Mouse (Mus musculus) erythroid progenitor cell, adult 5-6 weeks (primary cell): ENCODE data around the gene Parp9. TPM values are rescaled to one million over a fixed set of nuclear protein-coding genes. Genes with fewer than 3 reads are reported as not detected.
A peak's percentile ranks its signal among the peaks of the same experiment; 100 is the strongest.
"Not testable (repeated sequence)": the region's sequence is repeated elsewhere in the genome, so short reads cannot be mapped to it uniquely, and the experiment has no call there.

Source experiments
- ATAC-seq: replicated peaks from 2 replicates; pipeline ENCODE4 v1.8.0; 2016; ENCODE audit warnings: moderate number of reproducible peaks, mild to moderate bottlenecking, moderate TSS enrichment, inconsistent platforms; ENCODE audit not compliant: poor library complexity, low FRiP score, severe bottlenecking
- total RNA-seq, 2 experiments: library from RNA; stranded (forward) in 1 of 2; stranded (reverse) in 1 of 2; fragments of 150-400 nt in 1 of 2; fragments of 186-747, 209-891 nt in 1 of 2; gene quantifications; 2 replicates each; pipeline versions ENCODE4 v1.2.3 to v1.2.4; 2015 to 2017; ENCODE audit warnings: low replicate concordance in 2 of 2

The Parp9 gene
- total RNA-seq, 2 experiments from 2014 or later = 30.6 to 48.7 TPM

DNA sequence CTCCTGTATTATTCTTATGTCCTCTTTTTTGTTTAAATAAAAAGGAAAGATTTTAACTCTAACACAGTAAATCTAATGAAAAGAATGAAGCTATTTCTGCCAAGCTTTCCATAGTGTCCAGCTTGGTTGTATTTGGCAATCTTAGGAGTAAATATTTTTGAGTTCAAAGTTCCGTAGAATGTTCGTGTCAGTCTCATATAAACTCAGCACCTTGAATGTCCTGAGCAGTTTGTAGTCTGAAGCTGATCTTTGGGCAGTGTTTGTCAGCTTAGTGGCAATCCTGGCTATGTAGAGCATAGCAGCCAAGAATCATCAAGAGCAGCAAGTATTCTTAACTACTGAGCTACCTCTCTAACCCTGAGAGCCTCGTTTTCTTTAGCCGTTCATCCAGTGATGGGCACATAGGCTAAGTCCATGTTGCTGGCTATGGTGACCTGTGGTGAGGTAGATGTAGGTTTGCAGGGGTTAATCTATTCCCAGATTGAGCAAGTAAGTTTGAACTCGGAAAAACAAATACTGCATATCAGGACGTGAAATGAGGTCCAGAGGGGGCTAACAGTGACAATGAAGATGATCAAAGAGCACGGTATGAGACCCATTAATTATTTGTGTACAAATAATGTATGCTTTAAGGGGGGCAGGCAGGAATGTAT is 14.6 kb upstream of the Parp9 start:
- no peak for ATAC-seq

DNA sequence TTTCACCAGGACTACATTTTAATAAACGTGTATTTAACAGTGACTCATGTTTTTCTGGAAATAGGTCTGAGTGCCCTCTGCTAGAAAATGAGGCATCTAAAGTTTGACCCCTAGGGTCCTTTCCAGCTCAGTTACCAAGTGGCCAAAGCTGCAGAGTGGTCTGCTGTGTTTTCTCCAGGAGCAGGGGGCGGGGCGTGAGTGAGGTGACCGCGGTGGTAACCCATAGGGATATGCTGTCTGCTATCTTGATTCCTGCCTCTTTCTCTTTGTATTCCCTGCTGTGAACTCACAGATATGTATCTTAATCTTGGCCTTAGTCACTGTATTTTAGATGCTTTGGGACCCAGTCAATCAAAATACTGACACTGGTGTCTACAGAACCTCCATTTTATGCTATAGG is 13.9 kb upstream of the Parp9 start:
- no peak for ATAC-seq

DNA sequence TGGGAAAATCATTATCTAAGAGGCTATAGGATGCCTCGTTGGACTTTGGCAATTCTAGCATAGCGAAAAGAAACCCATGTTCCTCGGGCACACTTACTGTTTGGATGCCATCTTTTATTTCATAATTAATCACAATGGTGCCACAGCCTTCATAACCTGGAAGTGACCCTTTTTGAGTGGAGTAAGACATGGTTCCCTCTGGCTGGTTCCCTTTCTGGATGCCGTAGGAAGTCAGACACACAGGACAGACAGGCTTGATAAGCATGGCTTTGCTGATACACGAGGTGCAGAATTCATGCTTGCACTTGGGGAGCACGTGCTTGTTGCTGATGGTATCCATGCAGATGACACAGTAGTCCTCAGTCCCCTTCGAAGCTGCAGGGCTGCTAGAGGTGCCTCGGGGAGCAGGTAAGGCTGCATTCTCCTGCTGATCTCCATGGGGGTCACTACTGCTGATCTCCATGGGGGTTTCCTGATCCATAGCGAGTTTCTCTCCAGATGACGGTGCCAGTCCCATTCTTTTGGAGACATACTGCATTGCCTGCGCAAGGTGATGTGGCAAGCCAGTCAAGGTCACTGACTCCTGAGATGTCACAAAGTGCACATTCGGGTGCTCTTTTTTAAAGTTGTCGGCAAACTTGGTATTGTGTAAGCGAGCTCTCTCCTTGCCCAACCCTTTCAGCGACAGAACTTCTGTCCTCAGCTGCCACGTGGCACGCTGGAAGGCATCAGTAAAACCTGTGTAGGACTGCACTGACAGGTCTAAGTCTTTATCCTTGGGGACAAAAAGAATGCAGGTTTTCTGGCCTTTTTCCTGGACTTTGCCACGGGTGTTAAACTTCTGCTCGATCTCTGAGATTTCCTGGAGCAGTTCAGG is 5.9 kb upstream of the Parp9 start:
- ATAC-seq = no peak

DNA sequence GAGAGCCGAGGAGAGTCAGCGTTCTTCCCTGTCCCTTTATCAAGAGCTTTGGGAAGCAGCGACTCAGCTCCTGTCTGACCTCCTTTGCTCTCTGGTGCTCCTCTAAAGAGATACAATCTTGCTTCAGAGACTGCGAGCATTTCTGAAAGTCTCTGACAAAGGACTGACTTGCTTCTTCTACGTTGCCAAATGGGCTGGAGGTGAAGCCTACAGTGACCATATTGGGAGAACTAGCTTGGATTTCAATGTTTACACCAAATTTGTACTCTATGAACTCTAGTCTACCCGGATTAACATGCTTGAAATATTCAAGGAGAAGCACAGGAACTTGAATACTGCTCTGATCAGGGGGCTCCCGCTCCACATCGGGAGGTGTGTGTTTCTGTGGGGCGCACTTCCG is 5.1 kb upstream of the Parp9 start:
- ATAC-seq = no peak

DNA sequence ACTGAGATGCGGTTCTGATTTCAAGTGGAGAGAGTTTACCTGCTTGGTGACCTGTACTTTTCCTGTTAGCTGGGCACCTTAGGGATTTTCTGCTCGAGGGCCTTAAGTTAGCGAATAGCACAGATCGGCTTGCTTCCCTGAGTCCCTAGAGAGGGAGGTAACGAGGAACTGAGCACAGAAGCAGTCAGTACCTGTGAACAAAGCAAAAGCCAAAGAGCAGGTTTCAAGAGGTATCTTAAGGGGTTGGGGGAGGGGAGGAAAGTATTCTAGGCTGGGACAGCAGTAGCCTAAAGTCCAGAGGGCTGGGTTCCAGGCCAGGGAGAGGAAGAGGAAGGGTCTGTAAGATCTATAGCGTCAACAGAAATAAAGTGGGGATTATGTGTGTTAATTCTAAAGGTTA is 991 bp downstream of the Parp9 start:
- ATAC-seq = peak; percentile 50

DNA sequence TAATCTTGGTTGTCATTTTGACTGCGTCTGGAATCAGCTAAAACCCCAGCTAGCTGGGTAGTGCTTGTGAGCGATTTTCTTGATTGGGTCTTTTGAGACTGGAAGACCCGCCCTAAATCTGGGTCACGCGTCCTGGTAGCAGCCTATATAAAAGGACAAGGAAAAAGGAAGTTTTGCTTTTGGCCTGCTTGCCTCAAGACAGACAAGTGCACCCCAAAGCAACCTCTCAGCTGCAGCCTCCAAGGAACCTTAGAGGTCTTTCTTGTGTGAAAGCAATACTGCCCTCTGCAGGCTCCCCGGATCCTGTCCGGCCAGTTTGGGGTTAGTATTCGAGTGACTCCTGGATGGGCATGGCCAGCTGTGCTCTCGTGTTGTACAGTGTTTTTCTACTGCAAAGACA is 1.4 kb downstream of the Parp9 start:
- peak; percentile 77 for ATAC-seq

DNA sequence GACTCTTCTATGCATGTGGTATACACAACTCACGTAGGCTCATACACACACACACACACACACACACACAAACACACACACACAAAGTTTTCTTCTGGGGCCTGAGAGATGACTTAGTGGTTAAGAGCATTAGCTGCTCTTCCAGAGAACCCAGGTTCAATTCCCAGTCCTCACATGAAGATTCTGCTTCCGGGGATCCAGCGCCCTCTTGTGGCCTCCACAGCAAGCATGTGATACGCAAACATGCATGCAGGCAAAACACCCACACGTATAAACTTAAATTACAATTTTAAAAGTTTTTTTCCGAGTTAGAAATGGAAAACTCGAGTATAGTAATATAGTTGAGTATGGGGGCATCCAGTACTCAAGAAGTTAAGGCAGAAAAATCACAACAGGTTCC is 3.1 kb downstream of the Parp9 start:
- ATAC-seq = no peak

DNA sequence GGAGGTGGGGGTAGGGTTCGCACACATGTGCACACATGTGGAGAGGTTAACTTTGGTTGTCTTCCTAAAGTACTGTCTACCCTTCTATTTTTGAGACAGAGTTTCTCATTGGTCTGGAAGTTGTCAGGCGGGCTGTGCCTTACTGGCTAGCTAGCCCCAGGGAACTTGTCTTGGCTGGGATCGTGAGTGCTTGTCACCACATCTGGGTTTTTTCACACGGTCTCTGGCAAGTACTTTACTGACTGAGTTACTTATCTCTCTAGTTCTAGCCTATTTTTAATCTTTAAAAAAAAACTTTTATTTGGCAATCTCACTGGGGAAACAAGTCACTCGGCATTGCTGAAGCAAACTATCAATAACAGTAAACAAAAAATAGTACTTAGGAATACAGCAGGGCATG is 11.0 kb downstream of the Parp9 start:
- no peak for ATAC-seq

DNA sequence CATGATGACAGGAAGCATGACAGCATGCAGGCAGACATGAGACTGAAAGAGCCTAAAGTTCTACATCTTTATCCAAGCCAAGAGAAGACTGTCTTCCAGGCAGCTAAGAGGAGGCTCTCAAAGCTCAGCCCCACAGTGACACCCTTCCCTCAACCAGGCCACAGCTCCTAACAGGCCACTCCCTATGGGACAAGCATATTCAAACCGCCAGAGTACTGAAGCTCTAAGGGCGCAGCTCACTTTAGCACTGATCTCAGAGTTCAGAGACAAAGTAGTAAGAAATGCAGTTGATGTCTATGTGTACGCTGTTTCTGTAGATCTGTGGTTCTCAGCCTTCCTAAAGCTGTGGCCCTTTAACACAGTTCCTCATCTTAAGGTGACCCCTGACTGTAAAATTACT is 12.9 kb downstream of the Parp9 start:
- ATAC-seq = no peak

DNA sequence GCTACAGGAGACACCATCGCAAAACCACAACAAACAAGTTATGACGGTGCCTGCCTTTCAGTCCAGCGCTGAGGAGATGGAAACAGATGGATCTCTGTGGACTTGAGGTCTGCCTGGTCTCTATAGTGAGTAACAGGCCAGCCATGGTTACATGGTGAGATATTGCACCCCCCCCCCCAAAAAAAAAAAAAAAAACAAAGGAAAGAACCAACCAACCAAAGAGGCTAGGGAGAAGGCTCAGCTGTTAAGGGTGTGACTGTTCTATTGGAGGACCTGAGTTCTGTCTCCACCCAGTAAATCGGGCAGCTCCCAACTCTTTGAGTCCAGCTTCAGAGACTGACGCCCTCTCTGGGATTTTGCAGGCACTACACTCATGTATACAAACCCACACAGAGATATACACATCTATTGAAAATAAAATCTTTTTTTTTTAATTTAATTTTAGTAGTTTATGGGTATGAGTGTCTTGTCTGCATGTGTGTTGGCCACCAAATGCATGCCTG is 14.4 kb downstream of the Parp9 start:
- ATAC-seq = no peak

DNA sequence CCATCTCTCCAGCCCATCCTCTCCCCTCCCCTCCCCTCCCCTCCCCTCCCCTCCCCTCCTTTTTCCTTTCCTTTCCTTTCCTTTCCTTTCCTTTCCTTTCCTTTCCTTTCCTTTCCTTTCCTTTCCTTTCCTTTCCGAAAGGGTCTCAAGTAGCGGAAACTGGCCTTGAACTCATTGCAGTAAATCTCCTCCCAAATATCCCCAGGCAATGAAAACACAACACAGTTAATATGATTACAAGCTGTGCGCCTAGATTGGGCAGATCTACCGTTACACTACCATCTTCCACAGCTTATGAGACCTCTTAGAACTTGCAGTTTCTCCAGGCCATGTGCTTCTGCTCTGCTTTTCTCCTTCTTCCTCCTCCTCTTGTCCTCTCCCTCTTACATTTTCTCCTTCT is 27.7 kb downstream of the Parp9 start:
- ATAC-seq = not testable (repeated sequence)

DNA sequence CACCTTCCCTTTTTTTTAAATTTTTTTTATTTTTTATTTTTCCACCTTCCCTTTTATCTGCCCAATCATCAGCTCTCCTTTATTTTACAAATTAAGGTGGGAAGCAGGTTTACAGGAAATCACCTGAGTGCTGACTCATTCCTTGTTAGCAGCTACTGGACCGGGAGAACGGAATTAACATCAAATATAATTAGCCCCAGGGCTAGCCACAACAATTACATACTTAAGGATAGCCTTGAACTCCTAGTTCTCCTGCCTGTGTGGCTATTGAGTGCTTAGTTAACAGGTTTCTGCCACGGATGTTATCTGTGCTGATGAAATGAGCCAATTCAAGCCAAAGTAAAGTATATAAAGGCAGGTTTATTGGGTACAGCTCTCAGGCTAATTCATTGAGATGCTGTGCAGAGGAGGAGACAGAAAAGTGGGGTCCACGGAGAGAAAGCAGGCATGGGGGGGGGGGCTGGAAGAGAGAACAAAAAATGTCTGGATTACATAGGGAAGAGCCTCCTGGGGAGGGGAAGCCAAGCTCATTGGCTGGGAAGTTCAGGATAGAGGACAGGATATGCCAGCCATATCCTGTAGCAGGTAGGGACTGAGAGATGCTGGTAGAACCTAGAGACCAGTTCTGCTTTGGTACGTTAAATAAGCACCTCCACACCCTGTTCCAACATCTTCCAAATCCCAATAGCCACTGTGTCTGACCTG is 28.3 kb downstream of the Parp9 start:
- no peak for ATAC-seq

DNA sequence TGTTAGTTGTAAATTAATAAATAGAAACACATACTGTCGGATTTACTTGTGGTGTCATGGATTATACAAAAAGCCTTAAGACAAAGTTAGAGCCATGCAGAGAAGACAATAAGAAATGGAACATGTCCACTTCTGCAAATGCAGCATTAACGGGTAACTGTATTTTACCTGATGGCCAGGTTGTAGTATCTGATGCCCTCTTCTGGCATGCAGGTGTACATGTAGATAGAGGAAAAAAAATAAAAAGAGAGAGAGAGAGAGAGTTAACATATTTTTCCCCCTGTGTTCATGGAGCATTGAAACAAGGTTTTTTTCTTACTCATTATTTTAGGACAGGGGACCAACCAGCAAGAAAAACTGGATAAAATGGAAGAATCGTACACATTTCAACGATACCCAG is 29.0 kb downstream of the Parp9 start:
- no peak for ATAC-seq

DNA sequence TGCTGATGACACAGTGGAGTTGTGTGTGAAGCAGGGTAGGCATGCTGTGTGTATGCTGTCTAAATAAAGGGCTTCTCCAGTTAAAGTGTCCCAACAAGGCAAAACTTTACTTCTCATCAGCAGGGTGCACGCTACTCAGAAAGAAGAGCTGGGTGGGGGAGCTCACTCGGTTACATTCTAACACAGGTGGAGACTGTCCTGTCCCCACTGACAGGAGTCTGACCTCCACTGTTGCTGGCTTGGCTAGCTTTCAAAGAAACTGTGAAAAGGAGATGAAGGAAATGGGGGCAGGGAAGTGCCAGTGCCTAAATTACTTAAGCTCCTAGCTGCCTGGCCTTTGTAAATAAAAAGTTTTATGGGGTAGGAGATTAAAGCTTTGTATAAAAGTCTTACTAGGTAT is 29.9 kb downstream of the Parp9 start:
- ATAC-seq = no peak

DNA sequence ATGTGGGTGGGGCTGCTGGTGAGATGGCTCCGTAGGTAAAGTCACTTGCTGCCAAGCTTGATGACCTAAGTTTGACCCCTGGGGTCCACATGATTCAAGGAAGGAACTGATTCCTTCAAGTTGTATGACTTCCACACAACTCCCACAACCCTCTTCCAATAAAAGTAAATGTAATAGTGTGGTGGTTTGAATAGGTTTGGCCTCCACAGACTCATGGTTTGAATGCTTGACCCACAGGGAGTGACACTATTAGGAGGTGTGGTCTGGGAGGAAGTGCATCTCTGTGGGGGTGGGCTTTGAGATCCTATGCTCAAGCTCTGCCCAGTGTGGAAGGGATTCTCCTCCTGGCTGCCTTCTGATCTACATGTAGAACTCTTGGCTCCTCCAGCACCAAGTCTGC is 35.8 kb downstream of the Parp9 start:
- ATAC-seq = no peak

DNA sequence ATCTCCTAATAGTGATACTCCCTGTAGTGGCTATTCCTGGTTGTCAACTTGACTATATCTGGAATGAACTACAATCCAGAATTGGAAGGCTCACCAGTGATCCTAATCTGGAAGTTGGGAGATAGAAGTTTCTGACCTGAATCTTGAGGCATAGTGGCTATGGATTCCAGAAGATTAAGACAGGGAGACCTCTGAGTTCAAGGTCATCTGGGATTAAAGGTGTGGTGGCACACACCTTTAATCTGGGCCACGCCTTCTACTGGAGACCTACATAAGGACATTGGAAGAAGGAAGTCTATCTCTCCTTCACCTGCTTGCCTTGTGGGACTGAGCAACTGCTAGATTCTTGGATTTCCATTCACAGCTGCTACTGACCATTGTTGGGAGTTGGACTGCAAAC is 40.2 kb downstream of the Parp9 start, which contains the start of gene Kpna1:
Kpna1 (plus strand) TSS at position 301 of the 400 bp plus-strand sequence.
- ATAC-seq = not testable (repeated sequence)

DNA sequence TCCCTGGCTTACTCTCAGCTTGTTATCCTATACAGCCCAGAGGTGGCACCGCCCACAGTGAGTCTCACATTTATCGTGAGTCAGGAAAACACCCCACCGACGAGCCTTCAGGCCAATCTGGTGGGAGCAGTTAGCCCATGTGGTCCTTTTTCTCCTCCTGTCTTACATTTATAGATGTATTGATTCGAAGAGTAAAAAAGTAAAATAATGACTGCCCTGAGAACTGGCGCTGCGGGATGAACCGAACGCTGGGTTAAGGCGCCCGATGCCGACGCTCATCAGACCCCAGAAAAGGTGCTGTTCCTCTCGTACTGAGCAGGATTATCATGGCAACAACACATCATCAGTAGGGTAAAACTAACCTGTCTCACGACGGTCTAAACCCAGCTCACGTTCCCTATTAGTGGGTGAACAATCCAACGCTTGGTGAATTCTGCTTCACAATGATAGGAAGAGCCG is 43.1 kb downstream of the Parp9 start:
- peak; percentile 79 for ATAC-seq

DNA sequence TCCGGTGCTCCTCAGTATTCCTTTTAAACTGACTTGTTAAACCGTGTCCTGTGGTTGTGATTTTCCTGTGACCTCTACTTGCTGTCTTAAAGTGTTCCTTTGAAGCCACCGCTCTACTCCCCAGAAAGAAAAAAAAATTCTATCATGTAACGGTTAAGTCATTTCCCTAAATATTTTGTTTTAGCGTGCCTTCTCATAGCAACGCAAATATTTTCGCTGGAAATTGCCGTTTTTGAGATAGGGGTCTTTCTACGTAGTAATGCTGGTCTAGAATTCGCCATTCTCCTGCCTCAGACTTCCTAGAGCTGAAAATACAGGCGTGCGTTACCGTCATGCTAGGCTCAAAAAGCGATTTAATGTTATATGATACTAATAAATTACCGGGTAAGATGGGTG is 44.2 kb downstream of the Parp9 start:
- ATAC-seq = peak; percentile 4; the same call in 1 of the 2 replicates

DNA sequence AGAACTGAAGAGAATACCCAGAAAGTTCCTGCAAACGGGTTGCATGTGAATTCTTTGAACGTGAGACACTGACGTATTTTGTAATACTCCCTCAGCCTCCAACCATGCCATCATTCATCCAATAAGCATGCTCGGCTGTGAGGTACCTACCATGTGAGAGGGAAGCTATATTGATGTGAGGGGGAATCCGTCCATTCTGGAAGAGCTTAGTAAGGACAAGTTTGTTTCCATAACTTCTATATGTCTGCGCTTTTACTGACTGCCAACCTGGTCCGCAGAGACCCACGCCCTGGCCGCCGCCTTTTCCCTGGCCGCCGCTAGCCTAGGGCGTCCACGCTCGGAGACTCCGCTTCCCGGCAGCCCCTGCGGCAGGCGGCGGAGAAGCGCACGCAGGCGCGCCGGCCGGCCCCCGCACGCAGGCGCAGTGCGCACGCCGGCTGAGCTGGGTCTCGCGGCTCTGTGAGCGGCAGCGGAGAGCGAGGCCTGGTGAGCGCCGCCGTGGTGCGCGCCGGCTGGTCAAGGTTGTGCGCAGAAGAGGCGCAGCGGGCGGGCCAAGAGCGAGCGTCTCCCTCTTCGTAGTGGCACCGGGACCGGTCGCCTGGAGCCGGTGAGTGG is 44.7 kb downstream of the Parp9 start:
- ATAC-seq = peak; percentile 76

DNA sequence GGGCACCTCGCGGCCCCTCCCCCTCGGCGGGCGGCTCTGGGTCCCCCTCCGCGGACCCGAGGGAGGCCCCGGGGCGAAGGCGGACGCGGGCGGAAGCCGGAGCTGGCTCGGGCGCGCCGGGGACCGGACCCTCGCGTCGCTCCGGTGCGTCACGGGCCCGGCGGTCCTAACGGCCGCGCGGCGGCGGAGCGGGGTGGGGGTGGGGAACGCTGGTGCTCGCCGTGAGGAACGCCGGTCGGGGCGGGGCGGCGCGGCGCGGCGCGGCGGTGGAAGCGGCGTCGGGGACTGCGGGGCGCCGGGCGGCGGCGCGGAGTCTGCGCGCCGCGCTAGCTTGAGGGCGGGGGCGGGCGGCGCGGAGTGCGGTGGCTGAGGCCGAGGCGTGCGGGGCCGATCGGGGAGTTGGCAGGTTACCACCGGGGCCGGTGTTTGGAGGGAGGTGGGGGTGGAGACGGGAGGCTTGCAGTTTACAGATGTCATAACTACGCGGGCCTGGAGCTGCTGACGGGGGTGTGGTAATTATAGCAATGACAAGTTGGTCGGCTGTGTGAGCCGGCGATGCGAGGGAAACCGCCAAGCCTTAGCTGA is 45.3 kb downstream of the Parp9 start:
- peak; percentile 35 for ATAC-seq
